Mouse (Mus musculus) layer of hippocampus, adult 18-20 months (tissue): ENCODE data around the gene Plekhh2. TPM values are rescaled to one million over a fixed set of nuclear protein-coding genes. Genes with fewer than 3 reads are reported as not detected.

Source experiments
- DNase-seq, 2 experiments: peaks; one replicate each; pipeline ENCODE4 v3.0.0; 2022; ENCODE audit warnings: low spot score in 2 of 2
- long read RNA-seq: library from polyadenylated mRNA; stranded (forward); transcript quantifications from one replicate; pipeline ENCODE4 v2.0.0, GENCODE M21; 2021
- total RNA-seq, 2 experiments: library from RNA; stranded (reverse); gene quantifications; 2 replicates each; pipeline ENCODE4 v1.2.3; 2021

Plekhh2 gene
- 1 to 10 TPM; 5.0 to 5.9 TPM for total RNA-seq
- long read RNA-seq, full-length matches to known transcripts = 3 of 6 reads
- long read RNA-seq, partial matches to known transcripts = 0 of 6 reads
- long read RNA-seq, other reads (novel, unspliced or antisense) = 3 of 6 reads

DNA sequence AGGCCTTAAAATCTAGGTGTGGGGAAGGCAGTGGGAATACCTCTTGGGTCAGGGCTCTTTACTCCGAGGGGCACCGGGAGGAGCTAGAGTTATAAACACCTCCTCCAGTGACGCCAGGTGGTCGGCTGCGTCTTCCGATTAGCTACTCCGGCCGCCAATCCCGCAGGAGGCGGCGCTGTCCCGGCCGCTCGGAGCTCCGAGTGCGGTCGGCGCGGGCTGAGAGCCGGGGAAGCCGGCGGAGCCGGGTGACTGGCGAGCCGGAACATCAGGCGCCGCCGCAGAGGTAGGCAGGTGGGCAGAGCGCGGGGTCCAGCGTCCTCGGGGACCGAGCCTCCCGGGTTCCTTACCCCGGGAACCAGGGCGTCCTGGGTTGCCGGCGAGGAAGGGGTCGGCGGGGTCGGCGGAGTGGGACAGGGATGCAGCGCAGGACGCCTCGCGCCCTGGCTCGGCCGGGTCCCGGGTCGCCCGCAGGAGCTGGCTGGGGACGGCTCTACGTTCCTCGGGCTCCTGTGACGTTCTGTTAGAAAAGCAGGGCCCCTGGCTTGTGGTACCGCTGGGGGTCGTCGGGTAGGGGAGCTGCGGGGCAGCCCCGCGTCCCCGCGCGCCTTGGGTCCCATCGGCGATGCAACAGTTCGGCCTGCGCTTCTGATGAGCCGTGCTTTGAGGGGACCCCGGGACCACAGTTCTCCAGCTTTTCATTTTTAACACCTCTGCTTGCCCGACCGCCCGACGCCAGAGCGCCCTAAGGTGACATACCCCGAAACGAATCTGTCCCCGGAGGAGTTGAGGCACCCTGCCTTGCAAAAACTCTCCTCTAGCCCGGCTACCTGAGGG is at the start of gene Plekhh2:
Gene Plekhh2, plus strand, starts transcription at position 214 of the 834 bp plus-strand sequence.
- peak; percentile 65 to 87 for DNase-seq

DNA sequence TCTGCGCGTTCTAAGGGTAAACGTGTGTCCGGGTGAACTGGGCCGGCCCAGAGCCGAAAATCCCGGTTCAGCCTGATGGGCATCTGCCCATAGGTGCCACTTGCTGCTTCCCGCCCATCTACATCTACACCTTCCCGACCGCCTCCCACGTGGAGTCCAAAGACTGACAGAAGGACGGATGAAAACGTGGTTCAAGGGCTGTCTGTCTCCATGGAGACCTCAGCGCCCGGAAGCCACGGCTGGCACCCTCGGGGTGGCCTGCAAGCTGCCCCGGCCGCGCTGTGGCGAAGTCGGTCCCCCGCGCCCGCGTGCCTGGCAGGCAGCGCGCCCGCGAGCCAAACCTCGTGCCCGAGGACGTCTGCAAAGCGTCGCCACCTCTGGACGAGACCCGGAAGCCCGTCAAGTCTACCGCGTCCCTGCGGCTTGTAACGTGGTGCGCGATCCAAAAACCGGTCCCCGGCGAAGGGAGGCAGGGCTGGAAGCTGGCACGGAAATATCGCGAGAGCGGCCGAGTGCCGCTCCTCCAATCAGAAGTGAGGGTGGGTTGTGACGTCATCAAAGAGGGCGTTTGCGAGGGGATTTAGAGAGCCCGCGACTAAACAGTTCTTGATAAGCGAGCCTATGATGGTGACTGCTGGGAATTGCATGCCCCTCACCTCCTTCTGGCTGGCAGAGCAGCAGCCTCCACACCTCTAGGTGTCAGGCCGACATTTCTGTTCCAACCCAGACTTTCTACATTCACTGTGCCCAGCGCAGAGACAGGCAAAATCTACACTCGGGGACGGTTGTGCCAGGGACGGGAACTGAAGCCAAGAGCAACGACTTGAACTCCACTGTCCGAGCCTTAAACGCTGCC is 45.7 kb upstream of the Plekhh2 start, which contains the start of gene Thada:
Gene Thada, minus strand, starts transcription at position 453 of the 856 bp plus-strand sequence.
- peak; percentile 96 to 98 for DNase-seq

DNA sequence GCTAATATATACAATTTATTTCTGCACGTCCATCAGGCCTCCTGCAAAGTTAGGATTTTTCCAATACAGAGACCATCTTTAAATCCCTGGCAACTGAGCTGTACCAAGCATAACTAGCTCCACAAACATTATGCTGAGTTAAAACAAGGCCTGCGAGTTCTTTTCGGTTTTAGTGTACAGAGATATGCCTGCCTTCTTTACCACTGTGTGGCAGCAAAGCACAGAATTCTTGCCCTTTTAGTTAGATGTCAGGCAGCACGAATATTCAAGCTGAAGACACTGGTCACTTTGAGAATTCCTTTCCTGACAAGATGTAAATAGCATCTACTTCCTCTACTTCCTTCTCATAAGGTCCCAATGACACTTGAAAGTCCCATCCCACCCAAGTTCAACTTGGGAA is 37.4 kb upstream of the Plekhh2 start:
- peak in 1 of 2 experiments; percentile 62 for DNase-seq

DNA sequence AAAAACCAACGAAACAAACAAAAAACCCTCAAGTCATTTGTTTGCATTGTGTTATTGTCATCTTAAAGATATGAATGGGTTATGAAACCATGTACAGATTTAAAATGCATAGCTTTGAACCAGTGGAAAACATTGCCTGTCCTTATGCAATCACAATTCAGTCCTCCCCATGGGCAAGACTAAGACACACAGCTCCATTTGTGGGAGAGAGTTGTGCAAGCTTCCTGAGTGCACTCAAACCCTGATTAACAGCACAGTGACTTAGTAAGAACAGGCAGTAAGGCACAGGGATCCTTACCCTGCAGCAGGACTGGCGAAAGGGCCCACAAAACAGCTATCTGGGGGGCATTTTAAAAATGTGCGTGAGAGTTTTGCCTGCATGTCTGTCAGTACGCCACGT is 34.5 kb upstream of the Plekhh2 start:
- DNase-seq = no peak

DNA sequence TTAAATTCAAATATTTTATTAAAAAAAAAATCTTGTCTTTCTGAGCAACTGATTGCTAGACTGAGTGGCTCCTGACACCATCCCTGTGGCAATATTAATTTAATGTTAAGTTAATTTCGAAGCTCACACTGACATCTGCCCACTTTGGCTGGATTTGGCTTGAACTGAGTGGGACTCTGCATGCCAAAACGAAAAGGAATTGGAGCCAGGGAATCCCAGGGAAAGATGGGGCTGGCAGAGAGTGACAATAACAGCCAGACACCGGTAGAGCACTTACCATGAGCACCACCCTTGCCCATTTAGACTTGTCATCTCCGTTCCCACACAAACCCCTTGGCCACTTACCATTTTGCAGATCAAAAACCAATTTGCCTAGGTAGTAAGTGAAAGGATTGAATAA is 33.4 kb upstream of the Plekhh2 start:
- no peak for DNase-seq

DNA sequence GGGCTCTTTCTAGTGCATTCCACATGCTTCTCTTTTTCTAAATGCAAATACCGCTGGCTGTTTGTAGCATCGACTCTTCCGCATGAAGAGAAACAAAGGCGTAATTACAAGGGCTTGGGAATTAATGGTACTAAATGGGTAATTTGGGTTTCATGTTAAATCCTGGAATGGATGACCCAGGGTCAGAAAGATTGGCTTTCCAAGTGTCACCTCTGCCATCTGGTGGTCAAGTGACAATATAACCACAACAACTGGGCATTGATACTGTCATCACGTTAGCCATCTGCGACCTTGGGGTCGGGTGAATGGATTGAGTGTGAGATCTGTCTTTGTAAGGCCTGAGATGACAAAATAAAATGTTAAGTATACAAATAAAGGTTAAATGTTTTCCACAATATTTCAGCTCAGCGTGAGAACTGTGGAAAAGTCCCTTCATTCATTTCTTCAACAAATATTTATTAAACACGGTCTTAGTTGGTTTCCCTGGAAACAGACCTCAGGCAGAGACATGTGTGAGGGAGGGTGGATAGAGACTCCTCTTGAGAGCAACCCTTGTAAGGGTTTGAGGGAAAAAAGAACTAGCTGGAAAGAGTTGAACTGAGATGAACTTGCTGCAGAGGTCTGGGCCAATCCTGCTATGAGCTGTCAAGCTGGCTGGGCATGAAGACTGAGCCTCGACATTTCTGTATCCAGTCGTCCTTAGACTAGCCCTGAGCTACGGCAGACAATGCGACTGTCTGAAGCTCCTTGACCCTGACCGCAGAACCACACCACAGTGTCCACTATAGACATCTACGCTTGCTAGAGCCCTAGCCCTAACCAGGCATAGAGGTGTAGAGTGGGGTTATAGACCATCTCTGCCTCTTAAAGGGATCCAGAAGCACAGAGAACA is 31.0 kb upstream of the Plekhh2 start:
- DNase-seq = peak in 1 of 2 experiments; percentile 15

DNA sequence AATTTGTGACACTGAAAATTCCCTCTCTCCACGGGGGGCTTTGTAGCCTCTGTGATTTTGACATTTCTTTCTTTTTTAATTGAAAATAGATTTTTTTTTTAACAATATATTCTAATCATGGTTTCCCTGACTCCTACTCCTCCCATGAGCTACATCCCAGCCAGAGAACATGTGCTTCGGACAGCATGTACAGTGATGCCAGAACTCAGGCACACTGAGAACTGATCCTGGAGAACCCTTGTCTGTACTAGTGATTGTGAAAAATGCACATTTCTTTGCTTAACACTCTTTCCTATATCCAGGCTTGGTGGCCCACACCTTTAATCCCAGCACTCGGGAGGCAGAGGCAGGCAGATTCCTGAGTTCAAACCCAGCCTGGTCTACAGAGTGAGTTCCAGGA is 28.9 kb upstream of the Plekhh2 start:
- DNase-seq = no peak

DNA sequence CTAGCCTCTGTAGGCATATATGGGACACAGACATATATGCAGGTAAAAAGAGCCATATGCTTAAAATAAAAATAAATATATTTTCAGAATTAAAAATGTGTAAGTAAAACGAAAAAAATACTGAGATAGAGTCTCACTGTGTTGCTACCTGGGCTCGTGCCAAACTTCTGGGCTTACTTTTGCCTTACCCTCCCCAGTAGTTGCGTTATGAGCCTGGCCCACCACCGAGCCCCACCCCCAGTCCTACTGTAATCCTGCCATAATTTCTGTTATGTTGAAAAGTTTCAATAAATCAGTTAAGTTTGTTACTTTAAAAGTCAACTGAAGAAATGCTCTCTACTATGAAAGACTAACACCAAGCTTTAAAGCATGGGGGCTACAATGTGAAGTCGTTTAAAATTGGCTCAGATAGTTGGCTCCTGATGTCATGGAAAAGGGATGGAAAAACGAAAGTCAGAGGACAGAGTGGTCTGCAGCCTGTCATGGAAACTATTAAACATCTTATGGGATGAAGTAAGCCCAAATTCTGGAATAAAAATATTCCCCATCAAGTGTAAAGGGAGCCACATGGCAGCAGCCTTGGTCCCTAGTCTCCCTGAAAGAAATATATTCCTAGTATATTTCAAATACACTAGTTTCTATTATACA is 27.9 kb upstream of the Plekhh2 start:
- no peak for DNase-seq

DNA sequence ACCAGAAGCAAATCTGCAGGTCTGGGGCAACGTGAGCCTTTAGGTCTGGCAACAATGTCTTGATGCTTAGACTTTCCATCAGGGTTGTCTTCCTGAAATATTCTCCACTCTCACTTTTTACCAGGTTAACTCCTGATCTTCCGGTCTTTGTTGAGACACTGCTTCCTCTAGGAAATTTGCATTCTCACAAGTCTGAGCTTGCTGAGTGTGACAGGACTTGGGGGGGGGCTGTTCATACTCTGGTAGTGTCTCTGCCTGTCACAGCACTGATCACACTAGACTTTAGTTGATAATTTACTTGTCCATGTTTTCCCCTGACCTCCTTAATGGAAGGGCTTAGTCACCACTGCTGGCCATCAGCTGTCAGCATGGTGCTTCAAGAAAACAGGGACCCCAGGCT is 24.3 kb upstream of the Plekhh2 start:
- DNase-seq = no peak

DNA sequence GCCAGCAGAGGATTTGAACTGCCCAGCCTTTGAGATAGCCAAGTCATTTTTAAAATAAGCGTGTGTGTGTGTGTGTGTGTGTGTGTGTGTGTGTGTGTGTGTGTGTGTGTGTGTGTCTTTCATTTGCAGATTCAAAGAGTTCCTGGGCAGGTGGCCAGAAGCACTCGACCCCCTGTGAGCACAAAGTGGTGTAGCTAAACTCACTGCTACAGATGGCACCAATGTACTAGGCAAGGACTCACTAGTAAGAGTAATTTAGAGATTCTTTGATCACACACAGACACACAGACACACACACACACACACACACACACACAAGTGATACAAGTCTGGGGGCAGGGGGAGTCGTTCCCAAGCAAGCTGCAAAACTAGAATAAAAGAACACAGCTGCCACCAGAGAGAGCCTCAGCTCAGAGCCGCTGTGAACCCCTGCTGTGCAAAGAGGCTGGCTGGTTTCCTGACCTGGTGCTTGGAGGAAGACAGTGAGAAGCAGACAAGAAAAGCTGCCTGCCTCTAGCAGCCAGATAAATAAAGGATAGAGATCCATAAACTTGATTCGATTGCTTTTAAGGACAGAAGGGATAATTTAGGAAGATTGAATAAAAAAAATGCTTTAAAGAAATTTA is 19.3 kb upstream of the Plekhh2 start:
- DNase-seq = no peak

DNA sequence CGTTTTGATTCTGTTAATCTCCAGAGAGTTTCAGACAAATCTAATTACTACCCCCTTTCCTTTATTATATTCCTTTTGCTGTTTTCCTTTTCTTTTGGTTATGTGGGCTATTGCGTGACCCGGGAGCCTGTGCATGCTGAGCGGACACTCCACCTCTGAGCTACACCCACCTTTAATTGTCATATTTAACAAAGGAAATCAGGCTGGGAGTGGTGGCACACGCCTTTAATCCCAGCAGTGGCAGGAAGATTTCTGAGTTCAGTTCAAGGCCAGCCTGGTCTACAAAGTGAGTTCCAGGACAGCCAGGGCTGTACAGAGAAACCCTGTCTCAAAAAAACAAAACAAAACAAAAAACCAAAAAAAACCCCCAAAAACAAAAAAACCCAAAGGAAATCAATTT is 14.7 kb upstream of the Plekhh2 start:
- no peak for DNase-seq

DNA sequence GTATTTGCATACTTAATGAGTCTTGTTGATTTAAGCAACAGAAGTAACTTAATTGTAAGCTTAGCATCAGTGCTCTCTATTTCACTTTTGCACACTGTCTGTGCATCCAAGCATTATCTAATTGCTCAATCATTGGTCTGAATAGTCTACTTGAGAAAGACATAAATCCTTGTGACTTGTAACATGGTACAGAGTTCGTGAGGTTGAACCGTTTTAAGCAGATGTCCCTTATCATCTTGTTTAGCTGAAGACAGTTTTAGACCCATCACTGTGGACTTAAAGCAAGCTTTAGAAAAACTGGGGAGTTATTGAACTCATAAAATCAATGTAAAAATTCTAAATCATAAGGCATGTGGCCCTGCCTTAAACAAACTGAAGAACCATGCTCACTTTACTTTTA is 14.1 kb upstream of the Plekhh2 start:
- no peak for DNase-seq

DNA sequence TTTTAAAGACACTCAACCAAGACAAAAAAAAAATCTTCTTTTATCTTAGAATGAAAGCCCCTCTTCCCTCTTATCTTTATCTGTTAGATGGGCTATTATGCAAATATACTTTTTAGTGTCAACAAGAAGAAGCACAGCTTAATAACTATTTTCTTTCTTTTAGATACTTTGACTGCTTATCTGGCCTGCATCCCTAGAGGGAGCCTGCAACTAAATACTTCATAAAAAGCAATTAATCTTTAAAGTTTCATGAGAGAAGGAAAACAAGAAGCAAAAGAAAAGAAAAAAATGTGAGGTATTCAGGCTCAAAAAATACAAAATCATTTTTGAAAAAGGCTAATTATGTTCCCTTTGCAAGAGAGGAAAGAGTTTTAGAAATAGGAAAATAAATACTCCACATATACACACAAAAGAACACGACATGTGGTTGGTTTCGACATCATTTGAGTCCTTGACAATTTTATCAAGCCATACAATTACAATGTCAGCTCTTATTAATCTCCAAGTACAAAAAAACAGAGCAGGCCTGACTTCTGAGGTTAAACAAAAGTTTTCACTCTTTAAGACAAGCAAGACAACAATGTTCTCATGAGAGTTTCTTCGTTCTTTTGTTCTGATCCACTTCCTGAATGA is 13.6 kb upstream of the Plekhh2 start:
- no peak for DNase-seq

DNA sequence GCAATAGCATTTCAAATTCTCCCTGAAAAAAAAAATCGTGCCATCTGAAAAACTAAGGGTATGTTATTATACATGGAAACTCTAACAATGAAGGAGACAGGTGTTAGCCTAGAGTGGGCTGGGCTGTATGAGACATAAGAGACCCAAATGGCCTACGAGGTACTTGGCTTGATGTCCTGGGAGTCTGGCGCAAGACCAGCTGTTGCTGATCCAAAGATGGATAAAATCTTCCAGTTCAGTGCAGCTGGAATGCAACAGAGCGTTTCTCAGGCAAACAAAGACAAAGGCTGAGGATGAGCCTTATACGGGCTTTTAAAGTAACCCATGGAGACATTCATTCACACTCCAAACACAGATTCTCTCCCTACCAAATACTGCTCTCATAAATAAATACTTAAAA is 13.1 kb upstream of the Plekhh2 start:
- no peak for DNase-seq

DNA sequence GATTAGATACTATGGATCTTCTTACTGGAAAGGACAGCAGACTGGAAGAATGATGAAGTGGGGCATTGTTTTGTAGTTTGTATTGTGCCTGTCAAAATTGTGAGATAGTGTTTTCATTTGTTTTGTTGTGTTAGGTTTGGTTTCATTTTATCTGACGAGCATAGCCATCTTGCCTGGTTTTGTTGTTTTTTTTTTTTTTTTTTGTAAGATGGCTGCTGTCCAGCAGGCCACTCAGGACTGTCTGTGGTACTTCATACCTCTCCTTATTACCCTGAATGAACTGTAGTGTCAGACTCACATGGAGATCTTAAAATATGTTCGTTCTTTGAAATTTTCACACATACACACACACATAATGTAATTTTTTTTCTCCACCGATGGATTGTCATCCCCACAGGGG is 9.4 kb upstream of the Plekhh2 start:
- DNase-seq = no peak

DNA sequence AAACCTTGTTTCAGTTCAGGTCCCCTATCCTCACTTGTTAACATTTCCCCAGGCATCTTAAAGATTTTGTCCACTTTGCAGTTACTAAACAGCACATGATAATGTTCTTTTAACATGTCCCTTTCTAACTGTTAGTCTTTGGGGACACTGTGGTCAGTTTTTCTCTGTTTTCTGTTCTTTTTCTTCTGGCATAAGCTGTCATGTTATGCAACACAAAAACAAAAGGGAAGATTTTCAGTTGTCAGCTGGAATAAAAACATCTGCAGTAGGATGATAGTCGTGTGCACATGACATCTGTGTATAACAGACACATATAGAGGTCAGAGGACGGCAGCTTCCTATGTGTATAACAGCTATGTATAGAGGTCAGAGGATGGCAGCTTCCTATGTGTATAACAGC is 5.8 kb upstream of the Plekhh2 start:
- DNase-seq = no peak

DNA sequence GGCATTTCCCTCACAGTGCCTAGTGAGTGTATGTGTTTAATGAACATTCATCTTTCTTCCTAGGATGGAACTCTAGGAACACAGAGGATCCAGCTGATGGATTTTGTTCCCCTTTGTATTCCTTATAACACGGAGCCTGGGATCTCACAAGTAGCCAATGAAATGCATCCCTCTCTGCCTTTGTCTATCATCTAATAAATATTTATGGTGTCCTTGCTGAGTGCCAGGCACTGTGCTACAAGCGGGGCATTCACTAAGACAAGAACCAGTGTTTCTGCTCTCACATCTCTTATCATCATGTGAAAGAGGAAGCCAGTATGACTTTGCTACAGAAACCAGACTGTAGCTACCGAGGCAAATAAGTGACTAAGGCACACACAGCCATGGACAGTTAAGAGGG is 3.0 kb upstream of the Plekhh2 start:
- no peak for DNase-seq

DNA sequence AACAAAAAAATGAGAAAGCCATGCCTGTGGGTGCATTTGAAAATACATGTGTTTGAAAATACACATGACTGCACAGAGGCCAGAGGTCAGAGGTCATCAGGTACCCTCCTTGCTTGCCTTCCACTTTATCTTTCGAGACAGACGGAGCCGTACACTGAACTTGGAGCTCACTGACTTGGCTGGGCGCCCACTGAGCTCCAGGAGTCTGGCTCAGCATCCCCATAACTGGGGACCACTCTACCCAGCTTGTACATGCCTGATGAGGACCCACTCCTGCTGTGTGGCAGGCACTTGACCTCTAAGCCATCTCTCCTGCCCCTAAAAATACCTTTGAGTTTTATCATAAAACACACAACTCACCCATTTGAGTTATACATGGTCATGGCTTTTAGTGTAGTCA is 2.5 kb upstream of the Plekhh2 start:
- no peak for DNase-seq

DNA sequence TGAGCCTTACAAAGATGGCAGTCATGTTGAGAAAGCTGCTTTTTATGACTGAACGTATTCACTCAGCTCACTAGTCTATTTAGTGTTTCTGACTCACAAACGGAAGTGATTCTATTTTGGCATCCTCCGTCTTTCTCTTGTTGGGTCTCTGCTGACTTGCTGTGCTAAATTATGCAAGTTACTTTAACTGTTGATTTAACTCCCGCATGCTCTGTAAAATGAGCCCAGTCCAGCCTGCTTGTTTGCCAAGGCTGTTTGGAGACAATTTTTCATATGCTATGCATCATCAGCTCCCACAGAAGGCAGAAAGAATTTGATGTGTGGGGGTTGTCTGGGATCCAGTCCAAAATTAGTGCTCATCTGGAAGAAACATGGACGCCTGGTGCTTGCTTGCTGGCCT is 1.3 kb upstream of the Plekhh2 start:
- DNase-seq = peak; percentile 70 to 83
